Mouse (Mus musculus): ENCODE results near the gene Smarca1.
A peak's percentile ranks its signal among the peaks of the same experiment; 100 is the strongest.

Gene Smarca1

DNA sequence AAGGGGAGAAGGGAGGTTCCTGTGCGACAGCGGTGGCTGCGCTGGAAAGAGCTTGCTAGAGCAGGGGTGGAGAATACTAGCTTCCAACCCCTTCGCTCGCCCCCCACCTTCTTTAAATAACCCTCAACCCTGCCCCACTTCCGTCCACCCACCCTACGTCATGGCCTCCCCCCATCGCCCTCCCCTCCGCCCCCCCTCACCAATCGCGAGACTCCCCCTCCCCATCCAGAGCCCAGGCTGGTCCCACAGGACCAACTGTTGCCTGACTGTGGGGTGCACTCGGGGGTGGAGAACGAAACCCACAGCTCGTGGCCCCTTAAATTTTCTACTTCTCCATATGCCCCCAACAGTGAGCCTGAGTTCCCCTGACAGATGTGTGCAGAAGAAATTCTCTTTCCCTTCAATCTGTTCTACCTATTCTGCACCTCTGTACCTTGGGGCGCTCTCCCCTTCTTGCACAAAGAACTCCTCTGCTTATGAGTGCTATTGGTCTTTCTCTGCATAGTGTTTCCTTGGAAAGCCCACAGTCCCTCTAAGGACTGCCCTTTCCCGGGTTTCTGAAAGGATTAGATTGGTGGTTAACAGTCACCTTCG lies at the start of gene Smarca1:
Gene Smarca1, minus strand, starts transcription at position 544 of the 594 bp plus-strand sequence.
- no peak for DNase-seq (ENCODE audit: low spot score in 2 of 2)

DNA sequence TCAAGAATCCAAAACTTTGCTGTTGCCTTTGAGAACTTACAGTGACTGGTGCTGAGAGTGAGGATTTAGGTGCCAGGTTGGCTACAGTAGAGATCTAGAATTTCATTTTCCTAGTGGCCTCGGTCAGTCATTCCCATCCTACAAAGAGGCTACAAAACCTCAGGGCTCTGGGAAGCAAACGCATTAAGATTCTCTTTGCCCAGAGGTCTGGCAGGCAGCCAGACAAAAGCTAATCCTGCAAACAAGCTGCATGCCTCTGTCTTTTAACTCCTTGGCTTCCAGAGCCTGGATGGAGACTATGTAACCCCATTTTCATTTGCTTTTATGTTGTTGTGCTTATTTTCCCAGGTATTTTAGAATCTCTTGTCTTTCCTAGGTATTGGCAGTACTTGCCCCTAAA lies 45.0 kb upstream of the Smarca1 start:
- no peak for DNase-seq (ENCODE audit: low spot score in 2 of 2)

DNA sequence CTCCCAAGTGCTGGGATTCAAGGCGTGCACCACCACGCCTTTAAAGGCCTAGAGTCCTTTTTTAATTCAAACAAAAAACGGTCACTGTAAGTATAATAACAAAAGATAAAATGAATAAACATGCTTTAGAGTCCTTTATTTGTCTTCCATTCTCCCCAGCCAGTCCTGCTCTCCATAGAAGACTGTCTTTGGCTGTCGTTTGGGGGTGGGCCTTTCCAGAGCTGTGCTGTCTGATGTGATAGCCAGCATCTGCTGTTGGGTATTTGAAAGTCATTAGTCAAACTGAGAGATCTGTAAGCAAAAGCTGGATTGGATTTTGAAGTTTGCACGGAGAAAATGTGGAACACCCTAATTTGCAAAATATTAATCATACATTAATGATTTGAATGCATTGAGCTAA lies 44.1 kb upstream of the Smarca1 start:
- DNase-seq (ENCODE audit: low spot score in 2 of 2) = no peak

DNA sequence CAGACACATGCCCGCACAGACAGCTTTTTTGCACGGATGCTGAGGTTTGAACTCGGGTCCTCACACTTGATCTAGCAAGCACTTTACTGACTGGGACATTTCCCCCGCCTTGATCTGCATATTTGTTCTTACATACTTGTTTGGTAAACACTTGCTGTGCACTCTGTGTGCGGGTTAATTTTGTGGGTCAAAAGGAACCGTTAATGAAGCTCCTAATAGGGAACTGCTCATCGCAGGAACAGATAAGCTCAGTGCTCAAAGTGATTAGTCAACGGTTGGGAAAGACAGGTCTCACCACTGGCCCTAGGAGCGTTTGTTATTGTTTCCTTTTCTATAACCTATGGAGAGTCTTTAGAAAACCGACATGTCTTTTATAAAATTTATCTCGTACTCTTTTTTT lies 41.6 kb upstream of the Smarca1 start:
- no peak for DNase-seq (ENCODE audit: low spot score in 2 of 2)

DNA sequence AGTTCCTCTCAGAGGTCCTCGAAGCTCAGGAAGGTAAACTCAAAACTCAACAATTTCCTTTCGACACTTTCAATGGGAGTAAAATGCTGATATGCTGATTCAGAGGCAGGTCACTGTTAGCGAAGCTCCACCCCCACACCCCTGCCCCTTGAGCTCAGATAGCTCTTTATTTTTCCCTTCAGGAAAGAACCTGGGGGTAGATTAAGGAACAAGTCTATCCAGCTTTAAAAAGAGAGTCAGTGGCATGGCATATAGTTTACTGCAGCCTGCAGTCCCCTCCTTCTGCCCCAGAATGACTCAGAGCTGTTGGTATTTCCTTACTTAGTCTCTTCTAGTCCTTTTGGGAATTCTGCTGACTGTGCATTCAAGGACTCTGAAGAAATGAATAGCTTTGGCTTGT lies 37.7 kb upstream of the Smarca1 start:
- DNase-seq (ENCODE audit: low spot score in 2 of 2) = no peak

DNA sequence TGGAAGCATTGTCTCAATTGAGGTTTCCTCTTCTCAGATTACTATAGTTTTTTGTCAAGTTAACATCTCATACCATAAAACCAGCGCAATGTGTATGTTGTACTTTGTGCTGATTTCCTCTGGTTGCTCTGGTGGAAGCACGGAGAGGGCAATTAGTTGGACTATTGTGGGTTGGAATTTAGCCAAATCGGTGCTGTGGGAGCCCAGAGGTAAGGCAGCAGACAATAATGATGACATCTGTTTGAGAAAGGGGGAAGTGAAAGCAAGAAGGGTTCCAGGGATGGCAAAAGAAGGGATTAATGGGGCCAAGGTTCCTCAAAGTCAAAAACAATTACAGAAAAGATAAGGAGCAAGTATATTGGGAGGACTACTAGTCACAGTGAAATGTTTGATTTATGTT lies 35.2 kb upstream of the Smarca1 start:
- DNase-seq (ENCODE audit: low spot score in 2 of 2) = no peak

DNA sequence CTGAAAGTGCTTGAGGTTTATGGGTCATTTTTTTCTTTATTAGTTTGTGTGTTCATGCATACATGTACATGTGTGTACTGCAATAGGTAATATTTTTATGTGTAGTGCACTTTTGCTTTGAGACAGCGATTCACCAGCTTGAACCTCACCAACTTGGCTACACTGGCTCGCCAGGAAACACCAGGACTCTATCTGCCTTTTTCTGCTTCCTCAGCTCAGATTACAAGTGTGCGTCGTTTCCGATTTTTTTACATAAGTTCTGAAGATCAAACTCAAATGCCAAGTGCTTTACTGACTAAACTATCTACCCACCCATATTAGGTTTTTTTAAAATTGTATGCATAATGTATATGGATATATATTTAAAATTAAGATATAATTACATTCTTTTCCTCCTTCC lies 27.8 kb upstream of the Smarca1 start:
- DNase-seq (ENCODE audit: low spot score in 2 of 2) = no peak

DNA sequence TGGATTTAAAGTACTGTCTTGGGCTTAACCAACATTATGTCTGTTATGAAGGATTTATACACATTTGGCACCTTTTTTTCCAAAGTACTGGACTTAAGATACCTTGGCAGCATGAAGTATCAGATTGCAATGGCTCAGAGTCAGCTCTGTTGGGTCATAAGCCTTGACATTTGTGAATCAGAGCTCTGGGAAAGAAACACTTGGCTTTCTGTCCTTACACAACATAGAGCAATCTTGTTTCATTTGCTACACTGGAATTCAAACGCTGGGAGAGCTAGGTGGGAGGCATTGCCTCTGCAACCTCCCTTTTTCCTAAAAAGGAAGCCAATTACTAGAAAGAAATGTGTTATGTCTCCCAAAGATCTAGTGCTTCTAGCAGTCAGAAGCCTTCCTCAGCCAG lies 24.1 kb upstream of the Smarca1 start:
- DNase-seq (ENCODE audit: low spot score in 2 of 2) = no peak

DNA sequence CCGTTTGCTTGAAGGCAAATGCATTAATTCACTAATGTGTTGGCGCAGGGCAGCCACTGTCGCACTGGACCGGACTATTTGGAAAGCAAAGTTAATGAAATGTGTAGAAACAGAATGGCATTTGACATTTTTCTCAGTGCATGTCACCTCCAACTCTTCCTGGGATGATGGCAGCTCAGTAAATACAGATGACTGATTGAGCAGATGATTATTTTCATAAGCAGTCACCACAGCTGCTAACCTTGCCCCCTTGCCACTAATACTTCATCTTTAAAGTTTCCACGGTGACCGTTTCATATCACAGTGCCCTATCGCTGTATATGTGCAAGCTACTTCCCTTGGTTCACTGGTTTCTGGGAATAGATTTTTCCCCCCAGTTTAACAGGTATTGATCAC lies 20.8 kb upstream of the Smarca1 start:
- DNase-seq (ENCODE audit: low spot score in 2 of 2) = no peak

DNA sequence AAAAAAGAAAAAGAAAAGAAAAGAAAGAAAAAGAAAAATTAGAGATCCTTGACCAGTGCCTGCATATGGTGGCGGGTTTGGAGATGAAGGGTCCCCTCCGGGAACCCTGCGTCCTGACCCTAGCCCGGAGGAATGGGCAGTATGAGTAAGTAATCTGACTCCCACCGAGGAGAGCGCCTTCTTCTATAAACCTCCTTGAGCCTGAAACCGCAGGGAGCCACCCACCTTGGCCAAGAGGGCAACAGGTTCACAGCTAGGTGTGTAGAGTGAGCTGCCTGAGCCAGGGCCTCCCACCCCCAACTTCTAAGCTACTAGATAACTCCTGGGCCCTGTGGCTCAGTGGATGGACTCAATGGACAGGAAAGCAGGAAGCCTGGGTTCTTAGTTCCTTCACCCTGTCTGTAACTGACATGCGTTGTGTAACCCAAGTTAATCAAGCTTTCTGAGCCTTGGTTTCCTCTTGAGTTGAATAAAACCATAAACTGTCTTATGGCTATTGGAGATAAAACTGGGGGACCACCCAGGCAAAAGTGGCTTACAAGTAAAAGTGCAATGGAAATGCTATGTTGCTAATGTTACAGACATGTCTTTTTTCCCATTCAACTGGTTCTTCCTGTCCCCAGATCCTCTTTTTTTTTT lies 20.2 kb upstream of the Smarca1 start:
- DNase-seq (ENCODE audit: low spot score in 2 of 2) = peak in 1 of 2 experiments; percentile 7

DNA sequence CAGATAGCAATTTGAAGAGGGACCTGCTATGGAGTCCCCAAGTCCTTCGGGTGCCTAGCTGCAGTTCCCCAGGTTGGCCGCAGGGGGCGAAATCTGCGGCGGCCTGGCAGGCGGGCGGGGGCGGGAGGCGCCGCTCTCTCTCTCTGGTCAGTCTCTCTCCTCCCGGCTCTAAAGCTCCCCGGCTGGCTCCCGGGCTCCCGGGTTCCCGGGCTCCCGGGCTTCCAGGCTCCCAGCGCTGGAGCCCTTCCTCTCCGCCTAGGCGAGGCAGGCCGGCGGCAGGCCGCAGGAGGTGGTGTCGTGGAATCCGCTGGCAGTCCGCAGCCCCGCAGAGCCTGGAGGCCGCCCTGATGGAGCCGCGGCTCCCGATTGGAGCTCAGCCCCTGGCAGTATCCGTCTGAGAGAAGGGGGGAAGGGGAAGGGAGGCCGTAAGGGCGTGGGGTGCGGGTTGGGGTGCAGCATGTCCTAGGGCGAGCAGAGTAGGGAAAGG lies 19.6 kb upstream of the Smarca1 start, which contains the start of gene Ocrl:
Gene Ocrl, plus strand, starts transcription at position 82 of the 487 bp plus-strand sequence.
- DNase-seq (ENCODE audit: low spot score in 2 of 2) = peak; percentile 55 to 60

DNA sequence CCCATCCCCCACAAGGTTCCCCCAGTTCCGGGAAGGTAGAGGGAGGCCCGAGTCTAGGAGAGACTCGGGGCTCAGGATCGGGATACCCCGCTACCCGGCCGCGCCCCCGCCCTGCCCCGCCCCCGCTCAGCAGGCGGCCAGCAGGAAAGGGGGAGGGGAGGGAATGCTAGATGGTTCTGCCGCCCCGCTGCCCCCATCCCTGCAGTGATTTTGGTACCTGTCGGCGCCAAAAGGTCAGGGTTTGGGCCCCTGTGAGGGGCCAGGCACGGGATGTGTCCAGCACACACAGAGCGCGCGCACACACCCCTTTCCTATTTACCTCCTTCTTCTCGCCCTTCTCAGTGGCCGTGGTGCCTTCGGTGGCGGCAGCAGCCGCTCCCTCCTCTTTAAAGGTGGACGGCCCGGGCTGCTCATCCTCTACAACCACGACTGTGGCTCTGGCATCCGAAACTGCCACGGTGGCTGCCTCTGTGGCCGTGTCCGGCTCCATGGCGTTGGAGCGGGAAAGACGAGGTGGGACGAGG lies 805 bp downstream of the Smarca1 start:
- no peak for DNase-seq (ENCODE audit: low spot score in 2 of 2)

DNA sequence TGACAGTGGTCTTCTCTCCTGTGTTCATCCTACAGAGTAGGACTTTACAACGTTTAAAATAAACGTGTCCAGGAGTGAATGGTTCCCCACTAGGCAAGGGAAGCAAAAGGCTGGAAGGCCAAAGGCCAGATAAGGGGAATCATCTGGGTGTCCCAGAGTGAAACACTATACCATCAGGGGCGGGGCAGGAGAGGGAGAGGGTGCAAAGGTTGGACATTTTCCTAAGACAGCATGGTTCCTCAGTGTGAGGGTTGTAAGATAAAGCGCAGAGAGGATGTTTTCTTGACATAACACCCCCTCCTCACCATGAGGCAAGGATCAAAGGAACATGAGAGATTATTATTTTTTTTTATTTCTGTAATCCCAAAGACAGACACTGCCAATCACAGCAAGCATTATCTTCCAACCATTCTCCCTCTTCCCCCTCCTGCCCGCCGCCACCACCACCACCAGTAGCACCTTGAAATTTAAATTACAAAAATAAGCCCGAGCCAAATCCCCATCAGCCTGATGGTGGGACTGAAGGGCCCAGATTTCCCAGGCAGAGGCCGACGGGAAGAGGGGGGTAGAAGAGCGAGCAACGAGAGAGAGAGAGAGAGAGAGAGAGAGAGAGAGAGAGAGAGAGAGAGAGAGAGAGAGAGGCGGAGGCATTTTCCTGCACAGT lies 1.4 kb downstream of the Smarca1 start:
- no peak for DNase-seq (ENCODE audit: low spot score in 2 of 2)

DNA sequence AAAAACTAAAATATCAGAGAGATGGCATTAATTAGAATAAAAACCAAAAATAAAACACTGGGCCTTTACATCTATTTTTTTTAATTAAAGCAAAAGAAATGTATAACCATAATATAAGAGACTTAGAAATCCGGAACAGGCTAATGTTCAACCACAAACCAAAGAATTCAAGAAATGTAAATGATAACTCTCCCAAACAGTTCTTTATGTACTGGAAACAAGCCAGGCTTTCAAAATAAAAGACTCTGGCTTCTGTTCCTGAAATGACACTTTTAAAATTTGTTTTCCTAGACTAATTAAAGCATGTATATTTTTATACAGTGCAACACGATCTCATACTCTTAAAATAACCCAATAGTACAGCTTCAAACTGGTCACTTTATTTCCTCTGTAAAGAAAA lies 5.4 kb downstream of the Smarca1 start:
- DNase-seq (ENCODE audit: low spot score in 2 of 2) = no peak

DNA sequence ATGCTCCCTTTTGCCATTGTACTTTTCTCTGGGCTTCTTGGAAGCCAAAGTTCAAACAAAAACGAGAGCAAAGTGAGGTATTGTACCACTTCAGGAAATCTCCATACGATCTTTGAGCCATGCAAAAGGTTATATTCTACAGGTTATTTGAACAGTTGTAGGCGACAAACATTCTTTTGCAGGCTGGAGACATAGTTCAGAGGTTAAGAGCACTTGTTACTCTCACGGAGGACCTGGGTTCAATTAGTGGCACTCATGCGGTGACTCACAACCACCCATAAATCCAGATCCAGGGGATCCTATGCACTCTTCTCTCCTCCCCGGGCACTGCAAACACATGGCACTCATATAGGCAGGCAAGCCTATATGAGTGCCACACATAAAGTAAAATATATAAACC lies 10.0 kb downstream of the Smarca1 start:
- no peak for DNase-seq (ENCODE audit: low spot score in 2 of 2)

DNA sequence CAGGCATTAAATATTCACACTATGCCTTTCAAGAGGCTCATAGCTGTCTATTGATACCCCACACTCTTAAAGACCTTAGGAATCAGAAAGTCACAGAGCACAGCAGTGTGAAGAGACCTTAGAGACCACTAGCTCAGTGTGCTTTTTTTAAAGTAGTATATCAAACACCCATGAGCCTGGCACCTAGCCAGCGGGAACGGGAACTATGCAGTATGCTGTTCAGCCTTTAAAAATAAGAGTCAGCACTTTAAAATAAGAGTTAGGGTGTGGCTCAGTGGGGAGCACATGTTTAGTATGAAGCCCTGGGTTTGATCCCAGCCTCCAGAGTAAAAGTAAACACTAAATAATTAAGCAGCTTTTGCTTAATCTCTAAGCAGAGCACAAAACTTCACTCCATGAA lies 12.7 kb downstream of the Smarca1 start:
- peak in 1 of 2 experiments; percentile 21 for DNase-seq (ENCODE audit: low spot score in 2 of 2)

DNA sequence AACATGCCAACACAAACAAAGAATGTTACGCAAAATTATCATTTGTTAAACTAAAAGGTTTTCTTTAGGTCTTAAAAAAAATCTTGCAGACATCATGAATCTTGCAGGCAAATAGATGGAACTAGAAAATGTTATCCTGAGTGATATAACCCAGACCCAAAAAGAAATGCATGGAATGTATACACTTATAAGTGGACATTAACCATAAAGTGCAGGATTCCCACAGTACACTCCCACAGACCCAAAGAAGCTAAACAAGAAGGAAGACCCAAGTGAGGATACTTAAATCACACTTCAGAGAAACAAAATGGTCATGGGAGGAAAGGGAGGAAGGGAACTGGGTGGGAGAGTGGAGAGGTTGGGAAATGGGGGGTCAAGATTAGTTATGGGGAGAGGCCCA lies 34.2 kb downstream of the Smarca1 start:
- DNase-seq (ENCODE audit: low spot score in 2 of 2) = no peak

DNA sequence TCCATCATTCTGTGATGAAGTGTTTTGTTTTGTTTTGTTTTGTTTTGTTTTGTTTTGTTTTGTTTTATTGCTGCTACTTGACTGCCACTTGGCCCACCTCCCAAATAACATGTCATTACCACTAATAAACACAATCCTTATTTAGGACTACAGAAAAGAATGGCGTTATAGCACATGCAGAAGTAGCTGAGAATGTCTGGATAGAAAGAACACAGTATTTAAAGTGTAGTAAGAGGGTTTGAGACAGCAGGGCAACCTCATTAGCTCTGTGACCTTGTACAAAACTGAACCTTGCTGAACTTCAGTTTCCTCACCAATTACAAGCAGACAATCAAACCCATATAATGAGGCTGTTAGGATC lies 57.0 kb downstream of the Smarca1 start:
- no peak for DNase-seq (ENCODE audit: low spot score in 2 of 2)

DNA sequence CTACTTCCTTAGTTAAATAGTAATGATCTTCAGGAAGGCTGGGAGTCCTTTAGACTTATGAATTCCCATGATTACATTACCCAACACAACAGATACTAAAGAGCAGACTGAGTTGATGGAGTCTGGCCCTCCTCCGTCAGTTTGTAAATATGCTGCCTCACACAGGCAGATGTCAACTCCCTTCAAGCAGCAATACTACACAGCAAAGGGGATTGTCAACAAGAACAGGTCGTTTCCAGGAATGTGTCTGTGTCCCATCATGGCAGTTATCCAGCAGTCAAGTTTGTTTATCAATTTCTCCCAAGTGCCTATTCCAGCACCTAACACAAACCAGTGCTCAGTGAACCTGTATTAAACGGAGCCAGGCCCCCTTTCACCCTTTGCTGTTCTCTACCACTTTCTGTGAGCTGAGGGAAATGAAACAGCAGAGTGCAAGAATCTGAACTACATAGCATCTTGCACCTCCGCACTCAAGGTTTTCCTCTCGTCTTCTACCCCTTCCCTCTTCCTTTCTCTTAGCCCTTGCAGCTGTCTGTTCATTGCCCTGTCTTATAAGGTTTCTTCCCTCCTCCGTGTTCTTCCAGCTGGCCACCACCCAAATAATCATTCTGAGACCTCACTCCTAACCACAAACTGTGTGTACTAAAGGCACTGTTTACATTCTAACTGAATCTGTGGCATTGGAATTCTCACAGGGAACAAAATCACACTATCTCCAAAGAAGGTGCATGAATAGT lies 57.5 kb downstream of the Smarca1 start:
- no peak for DNase-seq (ENCODE audit: low spot score in 2 of 2)

DNA sequence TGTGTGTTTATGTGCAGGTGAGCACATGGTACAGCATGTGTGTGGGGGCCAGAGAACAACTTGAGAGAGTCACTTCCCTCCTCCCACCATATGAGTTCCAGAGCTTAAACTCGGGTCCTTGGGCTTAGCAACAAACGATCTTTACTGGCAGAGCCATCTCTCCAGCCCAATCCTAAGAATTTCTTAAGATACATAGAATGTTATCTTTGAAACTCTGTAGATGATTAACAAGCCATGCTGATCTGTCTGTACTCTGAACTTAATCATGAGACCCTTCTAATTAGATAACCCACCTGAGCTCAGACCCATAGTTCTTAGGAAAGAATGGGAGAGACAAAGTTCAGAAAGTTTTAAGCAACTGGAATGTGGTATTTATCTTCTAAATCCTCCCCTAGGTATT lies 59.3 kb downstream of the Smarca1 start:
- no peak for DNase-seq (ENCODE audit: low spot score in 2 of 2)

DNA sequence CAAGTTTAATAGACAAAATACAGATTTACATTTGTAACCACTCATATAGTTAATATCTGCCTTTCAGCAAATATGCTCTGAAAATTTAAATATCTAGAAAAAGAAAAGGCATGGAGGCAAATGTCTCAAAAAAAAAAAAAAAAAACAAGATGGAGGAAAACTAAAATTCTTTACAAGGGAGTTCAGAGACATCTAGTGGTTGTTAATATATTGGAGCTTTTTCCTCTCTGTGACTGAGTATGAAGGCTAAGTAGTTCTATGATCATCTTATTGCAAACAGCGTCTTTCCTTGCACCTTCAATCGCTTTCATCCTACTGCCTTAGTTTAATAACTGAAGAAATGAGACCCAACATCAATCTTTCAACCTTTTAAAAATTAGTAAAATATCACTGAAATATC lies 72.2 kb downstream of the Smarca1 start:
- DNase-seq (ENCODE audit: low spot score in 2 of 2) = no peak

DNA sequence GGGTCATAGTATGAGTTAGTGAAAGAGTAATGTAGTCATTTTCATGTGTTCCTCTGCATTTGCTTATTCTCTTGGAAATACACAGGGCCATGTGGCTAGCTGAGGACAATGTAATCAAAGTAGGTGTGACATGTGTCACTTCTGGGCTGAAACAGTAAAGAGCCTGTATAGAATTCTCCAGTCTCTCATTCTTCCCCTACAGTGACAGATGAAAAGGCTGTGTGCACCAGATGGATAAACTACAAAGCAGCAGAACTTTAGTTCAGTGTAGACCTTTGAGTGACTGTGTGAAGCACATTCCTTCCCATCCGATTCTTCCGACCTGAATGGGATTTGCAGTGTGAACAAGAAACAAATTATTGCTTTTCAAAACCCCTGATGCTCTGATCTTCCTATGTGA lies 84.1 kb downstream of the Smarca1 start:
- DNase-seq (ENCODE audit: low spot score in 2 of 2) = no peak

Measured in heart, adult 9 months (tissue).